8 mouse cellular contexts compared by ENCODE assay signal in the genomic region with DNA sequence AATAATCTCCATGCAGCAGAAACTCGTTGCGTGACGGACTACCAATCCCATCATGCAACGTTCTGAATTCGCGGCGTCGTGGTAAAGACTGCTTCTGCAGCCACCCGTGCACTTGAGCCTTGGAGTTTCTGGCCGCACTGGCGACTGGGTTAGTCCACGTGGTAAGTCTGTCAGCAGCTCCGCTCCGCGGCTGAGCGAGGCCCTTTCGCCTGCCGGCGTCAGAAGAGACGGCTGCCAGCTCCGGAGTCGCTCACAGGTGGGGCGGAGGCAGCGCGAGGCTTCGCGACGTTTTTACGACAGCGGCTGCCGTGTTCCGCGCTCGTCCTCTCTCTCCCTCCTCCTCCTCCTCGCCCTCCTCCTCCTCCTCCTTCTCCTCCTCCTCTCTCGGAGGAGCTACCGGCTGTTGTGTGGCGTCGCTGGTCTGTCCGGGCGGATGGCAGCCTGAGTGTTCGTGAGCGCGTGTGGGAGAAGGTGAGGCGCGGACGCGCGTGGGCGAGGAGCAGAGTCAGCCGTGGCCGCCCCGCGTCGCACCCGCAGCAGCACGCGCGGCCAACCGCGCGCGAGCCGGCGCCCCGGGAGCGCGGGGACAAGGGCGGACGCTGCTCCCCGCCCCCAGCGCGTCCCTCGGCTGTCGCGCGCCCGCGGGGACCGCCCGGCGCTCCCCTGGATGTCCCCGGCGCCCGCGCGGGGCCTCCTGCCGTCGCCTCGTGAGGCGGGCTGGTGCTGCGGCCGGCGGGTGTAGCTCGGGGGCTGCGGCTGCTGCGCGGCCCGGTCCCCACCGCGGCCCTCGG. TPM values are rescaled to one million over a fixed set of nuclear protein-coding genes. Genes with fewer than 3 reads are reported as not detected.
DNase-seq lines count a peak whose midpoint lies in the region; ATAC-seq and TF ChIP-seq lines count a peak whose summit lies in the region.

A gene (plus strand): TSS at position 367 of the 791 bp plus-strand sequence.

- DNase-seq in 3T3-L1 (ENCODE audit: low read depth, low spot score), result peak; percentile 97
- DNase-seq in adrenal gland, postnatal 4 days (ENCODE audit: low spot score in 2 of 2), result peak; percentile 73 to 80
- DNase-seq in embryonic facial prominence, embryonic 14.5 days (ENCODE audit: low spot score), result peak; percentile 97
- peak; percentile 94 to 95 for DNase-seq in heart, adult 2 months
- DNase-seq in kidney, adult 8-10 months, result peak; percentile 91 to 92
- peak; percentile 91 to 94 for DNase-seq in spleen, postnatal 10 days (ENCODE audit: low spot score in 2 of 2)

- peak within 1 kb of the TSS; percentile 78 for H3K4me3 ChIP-seq in embryonic facial prominence, embryonic 14.5 days (ENCODE audit: low read depth, low read length)
- peak within 1 kb of the TSS; percentile 68 for H3K4me3 ChIP-seq in heart, adult 2 months
- H3K4me3 ChIP-seq in limb, embryonic 13.5 days, result peak within 1 kb of the TSS; percentile 91
- H3K4me3 ChIP-seq in midbrain, embryonic 16.5 days (ENCODE audit: low read depth, low read length), result peak within 1 kb of the TSS; percentile 79

- H3K79me2 ChIP-seq in heart, adult 2 months (replicated peaks; ENCODE audit: control insufficient read depth, insufficient read depth, low read length), result peaks cover 6% of the 10 kb centered on the region

- intact Hi-C loops in heart, adult 2 months (cut with DNase I), result loop anchor here (1.0 to 5.0 kb wide), 2 partner anchors 10 to 56 kb away; a partner anchor contains a TSS

- peak within 1 kb of the TSS; percentile 92 for H3K9ac ChIP-seq in embryonic facial prominence, embryonic 14.5 days (ENCODE audit: low read depth, low read length)
- H3K9ac ChIP-seq in heart, adult 2 months (ENCODE audit: low read depth, low read length), result peak within 1 kb of the TSS; percentile 93
- peak within 1 kb of the TSS; percentile 91 for H3K9ac ChIP-seq in limb, embryonic 13.5 days
- H3K9ac ChIP-seq in midbrain, embryonic 16.5 days (ENCODE audit: low read depth, low read length), result peak within 1 kb of the TSS; percentile 89

- under 1% methylated on average over 31 of the region's 102 CpGs for WGBS in embryonic facial prominence, embryonic 14.5 days
- WGBS in heart, adult 2 months, result under 1% methylated on average over 95 of the region's 102 CpGs
- WGBS in limb, embryonic 13.5 days, result 0% methylated on average over 95 of the region's 102 CpGs
- under 1% methylated on average over 75 of the region's 102 CpGs for WGBS in midbrain, embryonic 16.5 days

- no peak for TF ChIP-seq CTCF in heart, adult 2 months (IDR thresholded peaks at IDR 0.05)

- H3K36me3 ChIP-seq in embryonic facial prominence, embryonic 14.5 days (ENCODE audit: control insufficient read depth, insufficient read depth, low read length), result no peaks in the 10 kb centered on the region
- H3K36me3 ChIP-seq in heart, adult 2 months (ENCODE audit: control insufficient read depth, insufficient read depth, low read length), result peaks cover 8% of the 10 kb centered on the region
- no peaks in the 10 kb centered on the region; the same call in 1 of the 2 replicates for H3K36me3 ChIP-seq in limb, embryonic 13.5 days
- H3K36me3 ChIP-seq in midbrain, embryonic 16.5 days (ENCODE audit: control insufficient read depth, insufficient read depth, low read length), result no peaks in the 10 kb centered on the region

- peak within 1 kb of the TSS; percentile 70 for H3K4me2 ChIP-seq in embryonic facial prominence, embryonic 14.5 days (ENCODE audit: low read depth, low read length)
- peak within 1 kb of the TSS; percentile 88 for H3K4me2 ChIP-seq in limb, embryonic 13.5 days (replicated peaks)
- H3K4me2 ChIP-seq in midbrain, embryonic 16.5 days (ENCODE audit: low read length), result peak within 1 kb of the TSS; percentile 87

- no peaks in the 10 kb centered on the region for H3K27me3 ChIP-seq in embryonic facial prominence, embryonic 14.5 days (replicated peaks; ENCODE audit: control insufficient read depth, insufficient read depth, low read length)
- H3K27me3 ChIP-seq in heart, adult 2 months (ENCODE audit: control insufficient read depth, insufficient read depth, low read length), result no peaks in the 10 kb centered on the region
- H3K27me3 ChIP-seq in limb, embryonic 13.5 days, result no peaks in the 10 kb centered on the region
- H3K27me3 ChIP-seq in midbrain, embryonic 16.5 days (ENCODE audit: control insufficient read depth, insufficient read depth, low read depth, low read length), result no peaks in the 10 kb centered on the region

- H3K27ac ChIP-seq in embryonic facial prominence, embryonic 14.5 days (replicated peaks; ENCODE audit: low read depth, low read length), result peak within 1 kb of the TSS; percentile 97
- H3K27ac ChIP-seq in heart, adult 2 months, result peak within 1 kb of the TSS; percentile 93
- peak within 1 kb of the TSS; percentile 95 for H3K27ac ChIP-seq in limb, embryonic 13.5 days
- peak within 1 kb of the TSS; percentile 96 for H3K27ac ChIP-seq in midbrain, embryonic 16.5 days (ENCODE audit: low read length)

- peaks cover 11% of the 10 kb centered on the region for H3K4me1 ChIP-seq in embryonic facial prominence, embryonic 14.5 days (ENCODE audit: control insufficient read depth, insufficient read depth, low read length)
- H3K4me1 ChIP-seq in heart, adult 2 months (ENCODE audit: control insufficient read depth, insufficient read depth, low read length), result peaks cover 6% of the 10 kb centered on the region
- peaks cover 13% of the 10 kb centered on the region for H3K4me1 ChIP-seq in limb, embryonic 13.5 days
- H3K4me1 ChIP-seq in midbrain, embryonic 16.5 days (ENCODE audit: control insufficient read depth, insufficient read depth, low read length), result peaks cover 25% of the 10 kb centered on the region

- H3K9me3 ChIP-seq in embryonic facial prominence, embryonic 14.5 days (ENCODE audit: control insufficient read depth, low read length), result no peaks in the 10 kb centered on the region
- H3K9me3 ChIP-seq in limb, embryonic 13.5 days, result no peaks in the 10 kb centered on the region
- no peaks in the 10 kb centered on the region for H3K9me3 ChIP-seq in midbrain, embryonic 16.5 days (replicated peaks; ENCODE audit: control insufficient read depth, low read length, poor library complexity, severe bottlenecking)

- TF ChIP-seq POLR2A in heart, adult 2 months (IDR thresholded peaks at IDR 0.05; ENCODE audit: insufficient read depth, low read depth, low read length), result peak; percentile 89

- TF ChIP-seq EP300 in heart, adult 2 months (IDR thresholded peaks at IDR 0.05; ENCODE audit: insufficient read depth, low read depth, low read length), result no peak

- peak; percentile 94 for ATAC-seq in embryonic facial prominence, embryonic 14.5 days (ENCODE audit: low read depth)
- ATAC-seq in limb, embryonic 13.5 days (ENCODE audit: low FRiP score, low read depth), result peak; percentile 93
- ATAC-seq in midbrain, embryonic 16.5 days, result peak; percentile 94

RNA-seq across cellular contexts. Expression of the gene that starts here (rescaled TPM):
- 10 to 100 TPM; 73.2 to 76.9 TPM for total RNA-seq in adrenal gland, postnatal 4 days (2021)
- polyA plus RNA-seq in embryonic facial prominence, embryonic 14.5 days (2014; fragmentation: Nextera tagmentation; extraction: Ambion mirVana), result 23.7 and 26.1 TPM in 2 replicates
- 10 to 100 TPM; 15.5 to 15.6 TPM for total RNA-seq in heart, adult 2 months (2021)
- polyA plus RNA-seq in heart, adult 2 months (2012; rRNA removed), result 15.0 and 18.8 TPM in 2 replicates
- polyA plus RNA-seq in limb, embryonic 13.5 days (2015; fragmentation: Nextera tagmentation; extraction: Ambion mirVana), result 21.0 and 21.5 TPM in 2 replicates
- polyA plus RNA-seq in midbrain, embryonic 16.5 days (2015; fragmentation: Nextera tagmentation; extraction: Ambion mirVana), result 17.5 and 22.5 TPM in 2 replicates

Comparison
In these comparisons a context has a peak if more than half of its experiments do, and no peak if none do; other contexts are left out.
1. Peak in every context shown above with its lines: DNase-seq, ATAC-seq, H3K4me3 ChIP-seq and H3K27ac ChIP-seq.
2. RNA of the gene that starts here (total RNA-seq): 73.2 to 76.9 TPM in adrenal gland, postnatal 4 days; 15.5 to 15.6 TPM in heart, adult 2 months; every median in the first group is over 4 times any median in the second.